Mouse (Mus musculus) regulatory T cell (primary cell): Measurements from ENCODE around the gene Cyb5rl.
"Not testable (repeated sequence)": the region's sequence is repeated elsewhere in the genome, so short reads cannot be mapped to it uniquely, and the experiment has no call there.

Source experiments
- in situ Hi-C: fragments of 300-600 bp; cut with MboI, MseI; formaldehyde crosslinking; loops from one replicate; pipeline ENCODE4 v1.15.1; 2025; ENCODE audit warnings: high pct_unique_total_duplicates

The Cyb5rl gene

DNA sequence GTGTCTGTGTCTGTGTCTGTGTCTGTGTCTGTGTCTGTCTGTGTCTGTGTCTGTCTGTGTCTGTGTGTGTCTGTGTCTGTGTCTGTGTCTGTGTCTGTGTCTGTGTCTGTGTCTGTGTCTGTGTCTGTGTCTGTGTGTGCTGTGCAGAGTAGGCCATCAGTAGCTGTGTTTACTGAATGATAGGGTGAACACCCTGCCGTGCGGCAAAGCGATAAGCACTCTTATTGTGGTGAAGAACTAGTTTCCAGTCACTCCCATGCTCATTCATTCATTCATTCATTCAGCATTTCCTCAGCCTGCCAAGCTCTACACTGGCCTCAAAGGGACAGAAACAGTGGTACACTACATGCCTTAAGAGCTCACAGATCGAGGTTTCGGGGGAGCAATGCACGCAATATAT lies 42.4 kb downstream of the Cyb5rl start:
- in situ Hi-C loops, result not testable (repeated sequence)

GRCm38 (mm10) chr4:107114278-107114677 lies 47.5 kb downstream of the Cyb5rl start:
- in situ Hi-C loops, result no loop called here

- in situ Hi-C loops, result no loop called here
Observed at GRCm38 (mm10) chr4:107117741-107118385, 51.1 kb downstream of the Cyb5rl start.

GRCm38 (mm10) chr4:107119056-107119455 lies 52.3 kb downstream of the Cyb5rl start:
- in situ Hi-C loops, result no loop called here

- in situ Hi-C loops, result no loop called here
Observed at GRCm38 (mm10) chr4:107120676-107121075, 53.9 kb downstream of the Cyb5rl start.

DNA sequence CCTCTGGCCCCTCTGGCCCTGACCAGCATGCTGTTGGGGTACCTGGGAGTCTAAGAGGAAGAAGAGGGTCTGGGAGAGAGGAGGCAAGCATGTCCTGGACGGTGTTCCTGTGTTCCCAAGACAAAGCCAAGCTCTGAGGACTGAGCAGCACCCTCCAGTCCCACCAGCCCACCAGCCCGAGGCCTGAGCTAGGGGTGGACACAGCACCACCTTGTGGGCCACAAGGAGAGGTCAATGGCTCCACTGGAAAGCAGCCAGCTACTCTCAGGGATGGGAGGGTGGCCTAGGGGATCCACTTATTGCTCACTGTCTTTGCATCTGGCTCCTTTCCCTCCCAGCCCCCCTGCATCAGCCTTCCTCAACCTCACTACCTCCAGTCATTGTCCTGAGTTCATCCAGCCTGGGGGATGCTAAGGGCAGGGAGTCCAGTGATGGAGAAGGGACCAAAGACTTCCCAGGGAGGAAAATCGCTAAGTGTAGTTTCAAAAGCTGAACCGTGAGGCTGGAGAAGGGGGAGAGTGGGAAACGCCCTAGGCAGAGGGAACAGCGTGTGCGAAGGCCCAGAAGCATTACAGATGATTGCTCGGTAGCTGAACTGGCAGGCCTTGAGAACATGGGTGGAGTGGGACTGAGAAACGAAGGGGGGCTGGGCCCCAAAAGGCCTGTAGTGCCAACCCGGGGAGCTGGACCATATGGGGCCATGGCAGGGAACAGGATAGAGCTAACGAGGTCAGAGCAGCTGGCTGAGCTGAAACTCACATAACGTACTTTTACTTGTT lies 54.6 kb downstream of the Cyb5rl start:
- in situ Hi-C loops, result no loop called here

- in situ Hi-C loops, result no loop called here
Observed at GRCm38 (mm10) chr4:107124376-107124775, 57.6 kb downstream of the Cyb5rl start.

- in situ Hi-C loops, result no loop called here
Observed at GRCm38 (mm10) chr4:107125101-107125500, 58.3 kb downstream of the Cyb5rl start.

- in situ Hi-C loops, result no loop called here
Observed at GRCm38 (mm10) chr4:107126389-107126788, 59.6 kb downstream of the Cyb5rl start.

GRCm38 (mm10) chr4:107126891-107127524 lies 60.2 kb downstream of the Cyb5rl start:
- in situ Hi-C loops, result no loop called here

- in situ Hi-C loops, result no loop called here
Observed at GRCm38 (mm10) chr4:107127901-107128669, 61.3 kb downstream of the Cyb5rl start.

DNA sequence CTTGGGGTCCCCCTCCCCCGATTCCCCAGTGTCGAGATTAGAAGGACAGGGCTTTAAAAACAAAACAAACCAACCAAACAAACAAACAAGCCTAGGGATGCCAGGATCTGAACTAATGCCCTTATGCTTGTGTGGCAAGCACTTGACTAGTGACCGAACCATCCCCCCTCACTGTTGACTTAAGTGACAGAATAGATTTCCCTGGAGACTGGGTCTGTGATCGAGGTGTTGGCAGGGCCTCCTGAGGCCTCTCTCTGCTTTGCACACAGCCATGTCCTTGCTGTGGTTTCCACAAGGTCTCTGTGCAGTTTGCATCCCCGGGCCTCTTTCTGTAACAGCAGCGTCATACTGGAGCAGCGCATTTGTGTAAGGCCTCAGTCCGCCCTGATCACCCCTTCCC lies 62.6 kb downstream of the Cyb5rl start:
- in situ Hi-C loops, result no loop called here

GRCm38 (mm10) chr4:107130534-107130933 lies 63.7 kb downstream of the Cyb5rl start:
- in situ Hi-C loops, result no loop called here

GRCm38 (mm10) chr4:107134891-107135290 lies 68.1 kb downstream of the Cyb5rl start:
- in situ Hi-C loops, result no loop called here

GRCm38 (mm10) chr4:107135663-107136062 lies 68.9 kb downstream of the Cyb5rl start:
- in situ Hi-C loops, result no loop called here

- in situ Hi-C loops, result no loop called here
Observed at GRCm38 (mm10) chr4:107136531-107136930, 69.7 kb downstream of the Cyb5rl start.
